15 mouse cellular contexts compared by ENCODE assay signal in the genomic region with DNA sequence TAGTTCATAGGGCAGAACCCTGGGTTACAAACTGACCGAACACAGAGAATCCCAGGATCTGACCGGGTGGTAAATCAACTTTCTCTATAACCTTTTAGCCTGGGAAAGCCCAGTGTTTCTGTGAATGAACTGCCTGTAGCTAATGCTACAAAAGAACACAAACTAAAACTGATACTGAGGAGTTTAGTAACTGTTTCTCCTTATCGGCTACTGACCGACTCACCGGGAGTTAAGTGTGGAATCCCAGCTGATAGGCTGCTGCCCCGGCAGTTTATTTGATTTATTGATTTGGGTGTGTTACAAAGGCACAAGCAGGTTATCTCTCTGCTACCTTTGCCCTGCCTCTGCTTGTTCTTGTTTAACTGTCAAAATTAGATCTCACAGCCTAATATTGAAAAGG. TPM values are rescaled to one million over a fixed set of nuclear protein-coding genes. Genes with fewer than 3 reads are reported as not detected.
DNase-seq lines count a peak whose midpoint lies in the region; ATAC-seq lines count a peak whose summit lies in the region.
"Had no signal": no experiment of that assay in that cellular context is flagged by ENCODE, and none has a peak within 500 bp of the region (broad histone marks: within the 10 kb centered on the region; RNA-seq: fewer than 3 reads in every experiment).

No protein-coding gene starts in this region.

- H3K4me1 ChIP-seq in intestine, embryonic 16.5 days (ENCODE audit: control insufficient read depth, insufficient read depth, low read length): peaks cover 20% of the 10 kb centered on the region
- H3K4me1 ChIP-seq in liver, embryonic 15.5 days (replicated peaks): peaks cover 74% of the 10 kb centered on the region
- peaks cover 8% of the 10 kb centered on the region; the same call in 1 of the 2 replicates for H3K4me1 ChIP-seq in stomach, embryonic 16.5 days (ENCODE audit: control insufficient read depth, insufficient read depth, low read length)

- peak overlapping the region; percentile 35 for H3K4me2 ChIP-seq in intestine, embryonic 16.5 days (ENCODE audit: low read depth, low read length)
- H3K4me2 ChIP-seq in liver, embryonic 15.5 days: peak overlapping the region; percentile 60
- H3K4me2 ChIP-seq in stomach, embryonic 16.5 days (ENCODE audit: low read depth, low read length): peak overlapping the region; percentile 39
- H3K4me2 ChIP-seq: forebrain, embryonic 15.5 days had no signal

- peak overlapping the region; percentile 90 for H3K27ac ChIP-seq in intestine, embryonic 16.5 days (ENCODE audit: low read length)
- peak overlapping the region; percentile 92 for H3K27ac ChIP-seq in liver, embryonic 15.5 days (replicated peaks)
- peak overlapping the region; percentile 91 for H3K27ac ChIP-seq in stomach, embryonic 16.5 days (ENCODE audit: low read length)
- H3K27ac ChIP-seq: forebrain, embryonic 15.5 days; heart, embryonic 15.5 days; kidney, postnatal 0 days; left cerebral cortex, adult 2 months; lung, embryonic 15.5 days had no signal

- peak overlapping the region; percentile 9; the same call in 1 of the 2 replicates for H3K4me3 ChIP-seq in intestine, embryonic 16.5 days (ENCODE audit: low read length)
- H3K4me3 ChIP-seq in liver, embryonic 15.5 days (replicated peaks): peak overlapping the region; percentile 17
- no peak overlapping the region for H3K4me3 ChIP-seq in stomach, embryonic 16.5 days (replicated peaks; ENCODE audit: low read length)
- H3K4me3 ChIP-seq: forebrain, embryonic 15.5 days; heart, embryonic 15.5 days; left cerebral cortex, adult 2 months; lung, embryonic 15.5 days had no signal

- no peak overlapping the region for H3K9ac ChIP-seq in intestine, embryonic 16.5 days (ENCODE audit: low read depth, low read length)
- H3K9ac ChIP-seq in liver, embryonic 15.5 days: peak overlapping the region; percentile 28; the same call in 1 of the 2 replicates
- no peak overlapping the region for H3K9ac ChIP-seq in stomach, embryonic 16.5 days (ENCODE audit: low read length)
- H3K9ac ChIP-seq: forebrain, embryonic 15.5 days; heart, embryonic 15.5 days; lung, embryonic 15.5 days had no signal

- H3K27me3 ChIP-seq in intestine, embryonic 16.5 days (replicated peaks; ENCODE audit: control insufficient read depth, insufficient read depth, low read length): no peaks in the 10 kb centered on the region
- no peaks in the 10 kb centered on the region for H3K27me3 ChIP-seq in liver, embryonic 15.5 days
- no peaks in the 10 kb centered on the region for H3K27me3 ChIP-seq in stomach, embryonic 16.5 days (ENCODE audit: control insufficient read depth, insufficient read depth, low read length)
- H3K27me3 ChIP-seq: forebrain, embryonic 15.5 days; heart, embryonic 15.5 days had no signal

- H3K36me3 ChIP-seq in intestine, embryonic 16.5 days (ENCODE audit: control insufficient read depth, insufficient read depth, low read length): no peaks in the 10 kb centered on the region
- no peaks in the 10 kb centered on the region for H3K36me3 ChIP-seq in liver, embryonic 15.5 days (replicated peaks)
- H3K36me3 ChIP-seq in stomach, embryonic 16.5 days (ENCODE audit: control insufficient read depth, insufficient read depth, low read length): no peaks in the 10 kb centered on the region
- H3K36me3 ChIP-seq: forebrain, embryonic 15.5 days; heart, embryonic 15.5 days; lung, embryonic 15.5 days had no signal

- no peaks in the 10 kb centered on the region for H3K9me3 ChIP-seq in intestine, embryonic 16.5 days (ENCODE audit: control insufficient read depth, low read length)
- H3K9me3 ChIP-seq in liver, embryonic 15.5 days (replicated peaks): no peaks in the 10 kb centered on the region
- H3K9me3 ChIP-seq in stomach, embryonic 16.5 days (replicated peaks; ENCODE audit: control insufficient read depth, low read length): no peaks in the 10 kb centered on the region
- H3K9me3 ChIP-seq: forebrain, embryonic 15.5 days; heart, embryonic 15.5 days; lung, embryonic 15.5 days had no signal

- peak; percentile 37 for DNase-seq in c-Kit-positive CD71-positive TER-119-positive erythroid progenitor cells, embryonic 14.5 days (ENCODE audit: low spot score)
- no peak for DNase-seq in lung, postnatal 10 days
- no peak for DNase-seq in heart, adult 18-20 months
- no peak for DNase-seq in left cerebral cortex, postnatal 10 days (ENCODE audit: extremely low spot score in 1 of 2, low spot score in 2 of 2)
- DNase-seq: cerebellum, postnatal 10 days; thymus, adult 18-20 months had no signal

- 24% methylated on average over 6 of the region's 6 CpGs for WGBS in intestine, embryonic 16.5 days
- WGBS in liver, embryonic 15.5 days (ENCODE audit: insufficient replicate concordance): 13% methylated on average over 6 of the region's 6 CpGs
- 26% methylated on average over 6 of the region's 6 CpGs for WGBS in stomach, embryonic 16.5 days

- peak; percentile 62 for ATAC-seq in intestine, embryonic 16.5 days
- peak; percentile 20; the same call in 1 of the 2 replicates for ATAC-seq in liver, embryonic 15.5 days (ENCODE audit: insufficient read depth)
- ATAC-seq in stomach, embryonic 16.5 days (ENCODE audit: insufficient read depth, low FRiP score): no peak
- ATAC-seq: forebrain, embryonic 15.5 days; inflammation-experienced regulatory T-cells, adult 6 months had no signal

- intact Hi-C loops in left cerebral cortex, postnatal 10 days (cut with DNase I): no loop called here

RNA-seq across cellular contexts. Expression of gene Frat1, which starts 9.0 kb away (rescaled TPM):
- 11.9 and 12.2 TPM in 2 replicates for polyA plus RNA-seq in intestine, embryonic 16.5 days (2015; fragmentation: Nextera tagmentation; extraction: Ambion mirVana)
- 8.5 and 9.1 TPM in 2 replicates for polyA plus RNA-seq in liver, embryonic 15.5 days (2015; fragmentation: Nextera tagmentation; extraction: Ambion mirVana)
- 8.9 and 9.9 TPM in 2 replicates for polyA plus RNA-seq in stomach, embryonic 16.5 days (2015; fragmentation: Nextera tagmentation; extraction: Ambion mirVana)
- total RNA-seq in heart, adult 18-20 months (2021): 1 to 10 TPM; 1.7 to 2.5 TPM
- total RNA-seq in left cerebral cortex, postnatal 10 days (2021): 10 to 100 TPM; 17.5 to 19.1 TPM

RNA-seq across cellular contexts. Expression of gene Frat2, which starts 9.1 kb away (rescaled TPM):
- polyA plus RNA-seq in intestine, embryonic 16.5 days (2015; fragmentation: Nextera tagmentation; extraction: Ambion mirVana): 4.7 and 6.0 TPM in 2 replicates
- polyA plus RNA-seq in liver, embryonic 15.5 days (2015; fragmentation: Nextera tagmentation; extraction: Ambion mirVana): 4.4 and 4.5 TPM in 2 replicates
- 1.7 and 3.0 TPM in 2 replicates for polyA plus RNA-seq in stomach, embryonic 16.5 days (2015; fragmentation: Nextera tagmentation; extraction: Ambion mirVana)
- total RNA-seq in heart, adult 18-20 months (2021): 1 to 10 TPM; 2.5 to 3.3 TPM
- total RNA-seq in left cerebral cortex, postnatal 10 days (2021): 10 to 100 TPM; 11.0 to 11.6 TPM

RNA-seq across cellular contexts. Expression of gene Arhgap19, which starts 37.0 kb away (rescaled TPM):
- polyA plus RNA-seq in intestine, embryonic 16.5 days (2015; fragmentation: Nextera tagmentation; extraction: Ambion mirVana): 14.2 and 14.8 TPM in 2 replicates
- polyA plus RNA-seq in liver, embryonic 15.5 days (2015; fragmentation: Nextera tagmentation; extraction: Ambion mirVana): 26.6 and 29.4 TPM in 2 replicates
- polyA plus RNA-seq in stomach, embryonic 16.5 days (2015; fragmentation: Nextera tagmentation; extraction: Ambion mirVana): 18.8 and 20.3 TPM in 2 replicates
- 1 to 10 TPM; 2.0 to 2.6 TPM for total RNA-seq in heart, adult 18-20 months (2021)
- 1 to 10 TPM; 3.2 to 3.6 TPM for total RNA-seq in left cerebral cortex, postnatal 10 days (2021)

RNA-seq across cellular contexts. Expression of gene Rrp12, which starts 57.2 kb away (rescaled TPM):
- polyA plus RNA-seq in intestine, embryonic 16.5 days (2015; fragmentation: Nextera tagmentation; extraction: Ambion mirVana): 14.1 and 15.7 TPM in 2 replicates
- 8.5 and 8.6 TPM in 2 replicates for polyA plus RNA-seq in liver, embryonic 15.5 days (2015; fragmentation: Nextera tagmentation; extraction: Ambion mirVana)
- polyA plus RNA-seq in stomach, embryonic 16.5 days (2015; fragmentation: Nextera tagmentation; extraction: Ambion mirVana): 15.4 and 15.9 TPM in 2 replicates
- total RNA-seq in heart, adult 18-20 months (2021): 10 to 100 TPM; 16.0 to 18.0 TPM
- total RNA-seq in left cerebral cortex, postnatal 10 days (2021): 10 to 100 TPM; 38.5 to 40.3 TPM
